Comparison of ENCODE assay signal across 27 mouse cellular contexts in the genomic region with DNA sequence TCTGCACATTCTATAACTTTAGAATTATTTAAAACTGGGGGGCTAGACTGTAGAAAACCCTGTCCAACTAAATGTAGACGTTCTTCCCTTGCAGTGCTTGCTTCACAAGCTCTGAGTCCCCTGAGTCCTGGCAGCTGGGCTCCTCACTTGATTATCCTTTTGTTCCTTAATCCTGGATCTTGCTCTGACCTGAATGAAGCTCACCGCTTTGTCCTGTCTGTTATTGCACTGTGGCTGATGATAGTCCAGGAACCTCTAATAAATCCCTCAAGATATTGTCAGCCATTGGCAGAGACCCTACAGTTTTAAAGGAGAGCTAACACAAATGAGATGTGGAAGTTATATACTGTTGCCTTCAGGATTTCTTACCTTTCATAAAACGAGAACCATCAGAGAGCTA.
DNase-seq lines count a peak whose midpoint lies in the region; ATAC-seq lines count a peak whose summit lies in the region.
"Had no signal": no experiment of that assay in that cellular context is flagged by ENCODE, and none has a peak within 500 bp of the region (broad histone marks: within the 10 kb centered on the region; RNA-seq: fewer than 3 reads in every experiment).

No protein-coding gene starts in this region.

- H3K9ac ChIP-seq in hindbrain, embryonic 14.5 days: no peak overlapping the region
- H3K9ac ChIP-seq in hindbrain, embryonic 13.5 days: no peak overlapping the region
- no peak overlapping the region for H3K9ac ChIP-seq in midbrain, embryonic 12.5 days (replicated peaks)
- H3K9ac ChIP-seq in midbrain, embryonic 16.5 days (ENCODE audit: low read depth, low read length): no peak overlapping the region
- H3K9ac ChIP-seq: embryonic facial prominence, embryonic 13.5 days; forebrain, embryonic 12.5 days; forebrain, embryonic 15.5 days; hindbrain, embryonic 12.5 days had no signal

- no peak overlapping the region for H3K4me2 ChIP-seq in hindbrain, embryonic 14.5 days (replicated peaks)
- no peak overlapping the region for H3K4me2 ChIP-seq in hindbrain, embryonic 13.5 days
- H3K4me2 ChIP-seq in midbrain, embryonic 12.5 days (replicated peaks): no peak overlapping the region
- H3K4me2 ChIP-seq in midbrain, embryonic 16.5 days (ENCODE audit: low read length): no peak overlapping the region
- H3K4me2 ChIP-seq: embryonic facial prominence, embryonic 13.5 days; forebrain, embryonic 12.5 days; forebrain, embryonic 15.5 days; heart, embryonic 11.5 days; hindbrain, embryonic 12.5 days had no signal

- H3K4me1 ChIP-seq in hindbrain, embryonic 14.5 days (replicated peaks; ENCODE audit: control insufficient read depth, insufficient read depth, low read length): no peaks in the 10 kb centered on the region
- H3K4me1 ChIP-seq in hindbrain, embryonic 13.5 days (replicated peaks): peaks cover 7% of the 10 kb centered on the region
- peaks cover 3% of the 10 kb centered on the region for H3K4me1 ChIP-seq in midbrain, embryonic 12.5 days
- no peaks in the 10 kb centered on the region; the same call in 1 of the 2 replicates for H3K4me1 ChIP-seq in midbrain, embryonic 16.5 days (ENCODE audit: control insufficient read depth, insufficient read depth, low read length)
- H3K4me1 ChIP-seq: embryonic facial prominence, embryonic 10.5 days; embryonic facial prominence, embryonic 13.5 days; forebrain, embryonic 15.5 days; hindbrain, embryonic 12.5 days had no signal

- H3K36me3 ChIP-seq in hindbrain, embryonic 14.5 days (replicated peaks; ENCODE audit: control insufficient read depth, insufficient read depth): no peaks in the 10 kb centered on the region
- no peaks in the 10 kb centered on the region for H3K36me3 ChIP-seq in hindbrain, embryonic 13.5 days
- no peaks in the 10 kb centered on the region for H3K36me3 ChIP-seq in midbrain, embryonic 12.5 days
- H3K36me3 ChIP-seq in midbrain, embryonic 16.5 days (ENCODE audit: control insufficient read depth, insufficient read depth, low read length): no peaks in the 10 kb centered on the region
- H3K36me3 ChIP-seq: embryonic facial prominence, embryonic 10.5 days; embryonic facial prominence, embryonic 13.5 days; forebrain, embryonic 12.5 days; forebrain, embryonic 15.5 days; hindbrain, embryonic 12.5 days had no signal

- no peak for ATAC-seq in hindbrain, embryonic 14.5 days (ENCODE audit: low FRiP score)
- ATAC-seq in hindbrain, embryonic 13.5 days (ENCODE audit: low FRiP score): no peak
- 0 out of 2 replicates have a peak, but pooled peaks have one; percentile 56 for ATAC-seq in midbrain, embryonic 12.5 days (ENCODE audit: low FRiP score, low read depth)
- ATAC-seq in midbrain, embryonic 16.5 days: no peak
- ATAC-seq: activated CD4-positive, CD25-positive, alpha-beta regulatory T cell, adult 4 months; forebrain, embryonic 15.5 days; hindbrain, postnatal 0 days had no signal

- no peak overlapping the region for H3K4me3 ChIP-seq in hindbrain, embryonic 14.5 days (replicated peaks; ENCODE audit: low read length)
- no peak overlapping the region for H3K4me3 ChIP-seq in hindbrain, embryonic 13.5 days
- H3K4me3 ChIP-seq in midbrain, embryonic 12.5 days: no peak overlapping the region
- H3K4me3 ChIP-seq in midbrain, embryonic 16.5 days (ENCODE audit: low read depth, low read length): no peak overlapping the region
- H3K4me3 ChIP-seq: embryonic facial prominence, embryonic 10.5 days; embryonic facial prominence, embryonic 13.5 days; erythroblast, embryonic 14.5 days; forebrain, embryonic 12.5 days; forebrain, embryonic 15.5 days; heart, adult 2 months; hindbrain, embryonic 12.5 days had no signal

- H3K27me3 ChIP-seq in hindbrain, embryonic 14.5 days (ENCODE audit: control insufficient read depth, insufficient read depth, low read length): no peaks in the 10 kb centered on the region
- H3K27me3 ChIP-seq in hindbrain, embryonic 13.5 days: no peaks in the 10 kb centered on the region
- H3K27me3 ChIP-seq in midbrain, embryonic 12.5 days: no peaks in the 10 kb centered on the region
- no peaks in the 10 kb centered on the region for H3K27me3 ChIP-seq in midbrain, embryonic 16.5 days (ENCODE audit: control insufficient read depth, insufficient read depth, low read depth, low read length)
- H3K27me3 ChIP-seq: embryonic facial prominence, embryonic 13.5 days; forebrain, embryonic 12.5 days; forebrain, embryonic 15.5 days; hindbrain, embryonic 12.5 days had no signal

- 0 out of 2 replicates have a peak overlapping the region, but pooled peaks have one; percentile 20 for H3K27ac ChIP-seq in hindbrain, embryonic 14.5 days
- H3K27ac ChIP-seq in hindbrain, embryonic 13.5 days: no peak overlapping the region
- 0 out of 2 replicates have a peak overlapping the region, but pooled peaks have one; percentile 25 for H3K27ac ChIP-seq in midbrain, embryonic 12.5 days (replicated peaks)
- no peak overlapping the region for H3K27ac ChIP-seq in midbrain, embryonic 16.5 days (ENCODE audit: low read length)
- H3K27ac ChIP-seq: embryonic facial prominence, embryonic 10.5 days; embryonic facial prominence, embryonic 13.5 days; forebrain, embryonic 12.5 days; forebrain, embryonic 15.5 days; heart, adult 2 months; hindbrain, embryonic 12.5 days; hindbrain, postnatal 0 days had no signal

- no peak for DNase-seq in hindbrain, embryonic 14.5 days (ENCODE audit: low spot score)
- peak; percentile 41 for DNase-seq in retina, embryonic 14.5 days (ENCODE audit: low spot score)
- no peak for DNase-seq in adrenal gland, postnatal 4 days (ENCODE audit: low spot score in 2 of 2)
- no peak for DNase-seq in yolk sac, embryonic 10.5 days (ENCODE audit: low spot score)
- no peak for DNase-seq in gastrocnemius, adult 8-10 months (ENCODE audit: low spot score in 2 of 2)
- DNase-seq: adrenal gland, adult 8-10 months; adrenal gland, postnatal 36 days; cerebellum, adult 11-12 months; cerebellum, adult 8-10 months; cerebellum, postnatal 10 days; cerebellum, postnatal 36 days; embryo, embryonic 11 days; gastrocnemius, postnatal 10 days; gastrocnemius, postnatal 36 days; heart, adult 2 months had no signal

- WGBS in hindbrain, embryonic 14.5 days: 39% methylated on average over 3 of the region's 3 CpGs
- WGBS in hindbrain, embryonic 13.5 days: 46% methylated on average over 3 of the region's 3 CpGs
- WGBS in midbrain, embryonic 12.5 days: 28% methylated on average over 3 of the region's 3 CpGs
- 23% methylated on average over 3 of the region's 3 CpGs for WGBS in midbrain, embryonic 16.5 days

- H3K9me3 ChIP-seq in hindbrain, embryonic 14.5 days (ENCODE audit: control insufficient read depth, low read length): no peaks in the 10 kb centered on the region
- H3K9me3 ChIP-seq in hindbrain, embryonic 13.5 days: no peaks in the 10 kb centered on the region
- no peaks in the 10 kb centered on the region for H3K9me3 ChIP-seq in midbrain, embryonic 12.5 days
- no peaks in the 10 kb centered on the region for H3K9me3 ChIP-seq in midbrain, embryonic 16.5 days (replicated peaks; ENCODE audit: control insufficient read depth, low read length, poor library complexity, severe bottlenecking)
- H3K9me3 ChIP-seq: embryonic facial prominence, embryonic 10.5 days; embryonic facial prominence, embryonic 13.5 days; forebrain, embryonic 12.5 days; forebrain, embryonic 15.5 days; hindbrain, embryonic 12.5 days had no signal

Comparison
In these comparisons a context has a peak if more than half of its experiments do, and no peak if none do; other contexts are left out.
1. H3K27ac ChIP-seq: peak in hindbrain, embryonic 14.5 days (single experiment) and midbrain, embryonic 12.5 days (single experiment); none in hindbrain, embryonic 13.5 days (single experiment) and midbrain, embryonic 16.5 days (single experiment).